Mouse (Mus musculus) lung, adult 2 months (tissue): ENCODE data around the gene Prmt1.

Experiments used
- CTCF ChIP-seq: fragments of 200-500 bp; IDR thresholded peaks from 2 replicates; pipeline ENCODE4 v1.5.1; 2011; ENCODE audit warnings: mild to moderate bottlenecking, low read length, control low read depth; ENCODE audit not compliant: insufficient read depth
- POLR2A ChIP-seq: fragments of 200-500 bp; IDR thresholded peaks from 2 replicates; pipeline ENCODE4 v1.6.1; 2011; ENCODE audit warnings: low read depth, mild to moderate bottlenecking, control low read depth, low read length, borderline replicate concordance; ENCODE audit errors: extremely low read depth

DNA sequence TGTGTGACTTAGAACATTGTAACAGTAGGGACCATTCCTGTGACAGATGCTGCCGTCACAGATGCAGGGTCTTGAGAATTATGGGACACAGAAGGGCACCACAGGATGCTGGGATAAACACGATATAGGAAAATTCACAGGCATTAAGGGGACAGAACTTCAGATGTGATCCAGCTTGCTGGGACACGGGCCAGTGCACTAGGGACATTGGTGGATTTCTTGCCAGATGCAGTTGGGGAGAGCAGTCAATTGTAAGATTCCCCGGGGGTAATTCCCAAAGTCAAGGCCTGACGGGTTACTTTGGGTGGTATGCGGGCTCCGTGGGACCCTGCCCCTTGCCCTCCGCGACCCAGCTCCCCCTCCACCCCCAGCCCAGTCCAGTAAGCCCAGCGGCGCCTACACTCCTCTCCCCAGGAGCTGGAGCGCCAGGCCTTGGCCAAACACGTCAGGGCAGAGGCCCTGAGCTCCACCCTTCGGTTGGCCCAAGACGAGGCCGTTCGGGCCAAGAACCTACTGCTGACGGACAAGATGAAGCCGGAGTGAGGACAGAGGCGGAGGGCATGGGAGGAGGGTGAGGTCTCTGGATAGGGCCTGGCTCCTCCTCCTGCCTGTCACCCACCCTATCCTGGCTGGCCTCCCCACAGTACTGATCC, 29.1 kb downstream of the Prmt1 start:
- no peak for TF ChIP-seq CTCF
- no peak for TF ChIP-seq POLR2A
